In genomic region chr3:108014098-108014973, GRCm38 (mm10) we compare ENCODE assay signal across 21 mouse cellular contexts. TPM values are rescaled to one million over a fixed set of nuclear protein-coding genes. Genes with fewer than 3 reads are reported as not detected.
A peak's percentile ranks its signal among the peaks of the same experiment; 100 is the strongest.
DNase-seq lines count a peak whose midpoint lies in the region; TF ChIP-seq lines count a peak whose summit lies in the region.
"Had no signal": no experiment of that assay in that cellular context is flagged by ENCODE, and none has a peak within 500 bp of the region (broad histone marks: within the 10 kb centered on the region; RNA-seq: fewer than 3 reads in every experiment).

No protein-coding gene starts in this region.

- no peak for TF ChIP-seq CTCF in kidney, adult 2 months (conservative IDR thresholded peaks at IDR 0.05; ENCODE audit: insufficient read depth, insufficient read length, low read depth, low read length)
- TF ChIP-seq CTCF in embryonic fibroblast, embryonic 13.5 days (IDR thresholded peaks at IDR 0.05; ENCODE audit: borderline replicate concordance, insufficient read depth, low read length), result no peak
- no peak for TF ChIP-seq CTCF in small intestine, adult 2 months (IDR thresholded peaks at IDR 0.05; ENCODE audit: extremely low read depth, insufficient read length, insufficient replicate concordance, low read depth, low read length)

- no peaks in the 10 kb centered on the region for H3K27me3 ChIP-seq in kidney, adult 2 months (replicated peaks; ENCODE audit: control insufficient read depth, insufficient read depth, low read length)
- no peaks in the 10 kb centered on the region for H3K27me3 ChIP-seq in small intestine, adult 2 months (ENCODE audit: control insufficient read depth, insufficient read depth, low read length)
- H3K27me3 ChIP-seq: embryonic facial prominence, embryonic 13.5 days; forebrain, embryonic 13.5 days; hindbrain, embryonic 15.5 days had no signal

- DNase-seq in adrenal gland, adult 2 months, result peak; percentile 36
- no peak for DNase-seq in adrenal gland, postnatal 14 days
- no peak for DNase-seq in kidney, adult 2 months
- DNase-seq in kidney, postnatal 14 days, result no peak
- no peak for DNase-seq in left cerebral cortex, adult 9 months (ENCODE audit: low spot score in 2 of 2)
- DNase-seq in urinary bladder, postnatal 25 days (ENCODE audit: low spot score), result no peak
- DNase-seq: adrenal gland, adult 8-10 months; cerebellum, postnatal 36 days; thymus, postnatal 25 days had no signal

- H3K4me1 ChIP-seq in kidney, adult 2 months (ENCODE audit: control insufficient read depth, insufficient read depth, low read length), result peaks cover 35% of the 10 kb centered on the region
- H3K4me1 ChIP-seq in embryonic fibroblast, embryonic 13.5 days (ENCODE audit: control insufficient read depth, insufficient read depth, low read length), result peaks cover 15% of the 10 kb centered on the region
- H3K4me1 ChIP-seq in small intestine, adult 2 months (ENCODE audit: control insufficient read depth, insufficient read depth, insufficient read length, low read length), result peaks cover 24% of the 10 kb centered on the region; the same call in 1 of the 2 replicates

- no peaks in the 10 kb centered on the region for H3K36me3 ChIP-seq in kidney, adult 2 months (ENCODE audit: control insufficient read depth, insufficient read depth, low read length)
- H3K36me3 ChIP-seq in small intestine, adult 2 months (ENCODE audit: control insufficient read depth, insufficient read depth, low read length), result no peaks in the 10 kb centered on the region
- H3K36me3 ChIP-seq: embryonic facial prominence, embryonic 13.5 days; hindbrain, embryonic 15.5 days had no signal

- no peak for TF ChIP-seq POLR2A in kidney, adult 2 months (IDR thresholded peaks at IDR 0.05; ENCODE audit: low read depth, low read length)
- TF ChIP-seq POLR2A in embryonic fibroblast, embryonic 13.5 days (IDR thresholded peaks at IDR 0.05; ENCODE audit: low read depth, low read length), result no peak
- no peak for TF ChIP-seq POLR2A in small intestine, adult 2 months (IDR thresholded peaks at IDR 0.05; ENCODE audit: low read depth, low read length)

- H3K4me3 ChIP-seq in kidney, adult 2 months (ENCODE audit: insufficient read depth, low read depth, low read length), result no peak overlapping the region
- no peak overlapping the region for H3K4me3 ChIP-seq in embryonic fibroblast, embryonic 13.5 days (ENCODE audit: insufficient read depth, low read length)
- no peak overlapping the region for H3K4me3 ChIP-seq in small intestine, adult 2 months (ENCODE audit: low read depth, low read length)
- H3K4me3 ChIP-seq: embryonic facial prominence, embryonic 13.5 days; forebrain, embryonic 13.5 days; hindbrain, embryonic 15.5 days; megakaryocyte, embryonic 14.5 days had no signal

- peak overlapping the region; percentile 59 for H3K27ac ChIP-seq in kidney, adult 2 months (ENCODE audit: insufficient read depth, low read depth, low read length)
- H3K27ac ChIP-seq in embryonic fibroblast, embryonic 13.5 days (ENCODE audit: insufficient read depth, low read length), result peak overlapping the region; percentile 77
- H3K27ac ChIP-seq in small intestine, adult 2 months (ENCODE audit: insufficient read depth, low read depth, low read length), result peak overlapping the region; percentile 57; the same call in 1 of the 2 replicates
- H3K27ac ChIP-seq: embryonic facial prominence, embryonic 13.5 days; forebrain, embryonic 13.5 days; hindbrain, embryonic 15.5 days had no signal

- 58% methylated on average over 8 of the region's 8 CpGs for WGBS in kidney, adult 2 months
- 86% methylated on average over 8 of the region's 8 CpGs for WGBS in small intestine, adult 2 months

RNA-seq across cellular contexts. Expression of gene Gstm1, which starts 3.4 kb away (rescaled TPM):
- 100 to 1,000 TPM; 463 to 520 TPM for total RNA-seq in adrenal gland, adult 2 months (2021)
- 1,201 and 1,446 TPM in 2 replicates for polyA plus RNA-seq in adrenal gland, adult 2 months (2012; rRNA removed)
- total RNA-seq in adrenal gland, postnatal 14 days (2021), result 145 and 158 TPM in 2 replicates
- polyA plus RNA-seq in kidney, adult 2 months (2012; rRNA removed), result 1,515 and 1,697 TPM in 2 replicates
- 51.2 and 63.8 TPM in 2 replicates for polyA plus RNA-seq in embryonic fibroblast, embryonic 13.5 days (2011; ENCODE audit: insufficient read length, low read depth, missing spikeins)
- polyA plus RNA-seq in small intestine, adult 2 months (2012; rRNA removed), result 243 and 695 TPM in 2 replicates

RNA-seq across cellular contexts. Expression of gene Gstm2, which starts 28.1 kb away (rescaled TPM):
- total RNA-seq in adrenal gland, adult 2 months (2021), result 100 to 1,000 TPM; 231 to 239 TPM
- polyA plus RNA-seq in adrenal gland, adult 2 months (2012; rRNA removed), result 133 and 141 TPM in 2 replicates
- total RNA-seq in adrenal gland, postnatal 14 days (2021), result 109 and 111 TPM in 2 replicates
- 190 and 212 TPM in 2 replicates for polyA plus RNA-seq in kidney, adult 2 months (2012; rRNA removed)
- 59.6 and 62.2 TPM in 2 replicates for polyA plus RNA-seq in embryonic fibroblast, embryonic 13.5 days (2011; ENCODE audit: insufficient read length, low read depth, missing spikeins)
- 26.7 and 56.7 TPM in 2 replicates for polyA plus RNA-seq in small intestine, adult 2 months (2012; rRNA removed)
- total RNA-seq: monocyte, adult 5-6 weeks had no signal

RNA-seq across cellular contexts. Expression of gene Gstm4, which starts 30.4 kb away (rescaled TPM):
- 10 to 100 TPM; 16.8 to 19.7 TPM for total RNA-seq in adrenal gland, adult 2 months (2021)
- 13.4 and 14.8 TPM in 2 replicates for polyA plus RNA-seq in adrenal gland, adult 2 months (2012; rRNA removed)
- 11.2 and 12.3 TPM in 2 replicates for total RNA-seq in adrenal gland, postnatal 14 days (2021)
- polyA plus RNA-seq in kidney, adult 2 months (2012; rRNA removed), result 23.4 and 23.9 TPM in 2 replicates
- polyA plus RNA-seq in embryonic fibroblast, embryonic 13.5 days (2011; ENCODE audit: insufficient read length, low read depth, missing spikeins), result 11.1 and 11.5 TPM in 2 replicates
- 5.6 and 16.1 TPM in 2 replicates for polyA plus RNA-seq in small intestine, adult 2 months (2012; rRNA removed)

RNA-seq across cellular contexts. Expression of gene Gstm3, which starts 45.3 kb away (rescaled TPM):
- total RNA-seq in adrenal gland, adult 2 months (2021), result not detected
- 0.58 and 0.62 TPM in 2 replicates for polyA plus RNA-seq in adrenal gland, adult 2 months (2012; rRNA removed)
- total RNA-seq in adrenal gland, postnatal 14 days (2021), result 2.1 TPM in 1 of 2 replicates, not detected in the other
- polyA plus RNA-seq in kidney, adult 2 months (2012; rRNA removed), result 0.41 and 0.63 TPM in 2 replicates
- not detected in 2 replicates for polyA plus RNA-seq in embryonic fibroblast, embryonic 13.5 days (2011; ENCODE audit: insufficient read length, low read depth, missing spikeins)
- polyA plus RNA-seq in small intestine, adult 2 months (2012; rRNA removed), result 159 and 411 TPM in 2 replicates
- total RNA-seq: gastrocnemius, adult 18-20 months; layer of hippocampus, adult 8-10 months; left cerebral cortex, postnatal 14 days; monocyte, adult 5-6 weeks had no signal
- polyA plus RNA-seq: embryonic facial prominence, embryonic 13.5 days; heart, embryonic 14.5 days; neural tube, embryonic 14.5 days had no signal
